Mouse (Mus musculus) adrenal gland, adult 18-20 months (tissue): ENCODE measurements around the gene Parp16. TPM values are rescaled to one million over a fixed set of nuclear protein-coding genes. Genes with fewer than 3 reads are reported as not detected.
"Not testable (repeated sequence)": the region's sequence is repeated elsewhere in the genome, so short reads cannot be mapped to it uniquely, and the experiment has no call there.

Source experiments
- DNase-seq, 2 experiments: peaks; one replicate each; pipeline ENCODE4 v3.0.0; 2021 to 2022; ENCODE audit warnings: low spot score in 2 of 2
- total RNA-seq, 2 experiments: library from RNA; stranded (reverse); gene quantifications; 1 replicate in 1 of 2; 2 replicates in 1 of 2; pipeline ENCODE4 v1.2.3; 2021

Parp16 gene
- total RNA-seq, 2 experiments from 2014 or later, result 12.0 to 15.3 TPM

DNA sequence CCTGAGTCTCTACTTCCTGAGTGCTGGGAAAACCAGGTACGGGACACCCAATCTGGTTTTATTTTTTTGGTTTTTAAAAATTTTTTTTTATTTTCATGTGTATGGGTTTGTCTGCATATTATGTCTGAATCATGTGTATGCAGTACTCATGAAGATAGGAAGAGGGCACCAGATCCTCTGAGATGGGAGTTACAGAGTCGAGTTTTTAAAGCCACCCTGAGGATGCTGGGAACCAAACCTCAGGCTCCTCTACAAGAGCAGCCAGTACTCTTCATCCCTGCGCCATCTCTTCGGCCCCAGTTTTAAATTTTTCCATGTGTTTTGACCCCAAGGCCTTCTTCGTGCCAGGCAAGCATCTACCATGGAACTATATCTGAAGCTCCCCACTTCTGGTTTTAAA lies 44.6 kb downstream of the Parp16 start:
- DNase-seq, result no peak

DNA sequence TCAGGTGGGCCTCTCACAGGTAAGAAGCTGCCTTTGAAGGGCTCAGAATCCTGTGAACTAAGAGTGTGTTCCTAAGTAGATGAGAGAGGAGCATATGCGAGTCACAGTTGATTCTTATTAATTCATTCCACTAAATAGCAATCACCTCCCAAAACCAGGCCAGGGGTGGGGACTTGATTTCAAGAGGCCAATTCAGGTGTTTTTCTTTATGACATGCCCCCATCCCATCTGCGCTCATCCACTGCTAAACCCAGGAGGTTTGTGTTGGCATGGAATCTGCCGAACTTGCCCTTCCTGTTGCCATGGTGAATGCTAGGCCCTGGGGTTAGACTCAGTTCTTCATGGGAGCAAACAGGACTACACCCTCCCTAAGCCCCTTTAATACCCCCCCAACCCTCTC lies 45.4 kb downstream of the Parp16 start:
- no peak for DNase-seq

DNA sequence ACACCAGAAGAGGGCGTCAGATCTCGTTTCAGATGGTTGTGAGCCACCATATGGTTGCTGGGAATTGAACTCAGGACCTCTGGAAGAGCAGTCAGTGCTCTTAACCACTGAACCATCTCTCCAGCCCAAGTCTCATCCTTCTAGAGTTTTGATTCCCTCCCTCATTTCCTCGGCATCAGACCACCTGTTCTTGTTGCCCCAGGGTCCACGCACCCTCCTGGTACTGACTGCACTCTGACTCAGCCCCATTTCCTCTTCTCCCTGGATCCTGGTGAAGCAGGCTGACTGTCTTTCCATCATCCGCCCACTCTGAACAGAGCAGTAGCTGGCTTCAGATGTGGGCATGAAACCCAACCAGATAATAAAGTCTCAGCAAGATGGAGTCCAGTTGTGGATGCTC lies 46.8 kb downstream of the Parp16 start:
- no peak for DNase-seq

DNA sequence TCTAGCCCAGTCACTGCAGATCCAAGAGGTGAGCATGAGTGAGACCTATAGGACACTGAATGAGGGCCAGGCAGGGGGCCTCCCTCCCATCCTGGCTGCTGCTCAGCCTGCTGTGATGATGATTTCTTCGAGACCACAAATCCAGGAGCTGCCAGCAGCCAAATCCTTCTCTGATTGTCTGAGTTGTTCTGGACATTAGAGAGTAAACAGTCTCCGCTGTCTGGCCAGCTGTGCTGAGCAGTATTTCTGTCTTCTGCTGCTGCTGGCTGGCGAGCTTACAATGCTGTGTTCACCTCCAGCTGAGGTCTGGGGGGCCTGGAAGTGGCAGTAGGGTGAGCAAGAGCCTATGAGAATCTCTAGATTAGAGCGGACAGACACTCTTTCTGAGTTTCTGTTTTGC lies 48.1 kb downstream of the Parp16 start:
- no peak for DNase-seq

DNA sequence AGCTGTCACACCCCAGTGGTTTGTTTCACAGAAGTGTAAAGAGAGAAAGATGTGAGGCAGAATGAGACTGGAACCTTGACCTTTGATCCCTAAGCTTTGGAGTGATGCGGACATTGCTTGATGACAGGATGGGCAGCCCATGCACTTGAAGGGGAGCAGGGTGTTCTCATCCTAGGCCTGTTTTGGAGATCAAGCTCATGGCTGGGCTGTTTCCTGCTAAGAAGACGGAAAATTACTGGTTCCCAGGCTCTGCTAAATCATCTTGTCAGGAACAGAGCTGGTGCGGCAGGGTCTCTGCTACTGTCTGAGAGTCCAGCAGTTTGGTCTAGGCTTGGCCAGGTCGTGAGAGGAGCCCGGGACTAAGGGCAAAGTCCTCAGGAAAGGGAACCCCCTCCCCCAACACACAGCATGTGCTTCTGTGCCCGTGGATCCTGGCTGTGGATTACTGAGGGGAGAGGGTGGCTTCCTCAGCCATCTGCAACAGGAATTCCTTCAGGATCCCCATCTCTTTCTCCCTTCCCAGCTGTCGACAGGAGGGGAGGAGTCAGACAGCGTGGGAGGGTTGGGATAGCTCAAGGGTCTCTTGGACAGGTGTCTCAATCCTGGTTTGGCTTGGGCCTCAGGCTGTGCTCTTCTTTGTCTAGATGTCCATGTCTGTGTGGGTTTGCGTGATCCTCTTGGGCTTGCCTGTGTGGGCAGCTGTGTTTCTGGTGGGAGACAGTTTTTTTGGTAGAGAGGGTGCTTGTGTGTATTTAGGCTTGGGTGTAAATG lies 49.1 kb downstream of the Parp16 start:
- DNase-seq, result no peak

DNA sequence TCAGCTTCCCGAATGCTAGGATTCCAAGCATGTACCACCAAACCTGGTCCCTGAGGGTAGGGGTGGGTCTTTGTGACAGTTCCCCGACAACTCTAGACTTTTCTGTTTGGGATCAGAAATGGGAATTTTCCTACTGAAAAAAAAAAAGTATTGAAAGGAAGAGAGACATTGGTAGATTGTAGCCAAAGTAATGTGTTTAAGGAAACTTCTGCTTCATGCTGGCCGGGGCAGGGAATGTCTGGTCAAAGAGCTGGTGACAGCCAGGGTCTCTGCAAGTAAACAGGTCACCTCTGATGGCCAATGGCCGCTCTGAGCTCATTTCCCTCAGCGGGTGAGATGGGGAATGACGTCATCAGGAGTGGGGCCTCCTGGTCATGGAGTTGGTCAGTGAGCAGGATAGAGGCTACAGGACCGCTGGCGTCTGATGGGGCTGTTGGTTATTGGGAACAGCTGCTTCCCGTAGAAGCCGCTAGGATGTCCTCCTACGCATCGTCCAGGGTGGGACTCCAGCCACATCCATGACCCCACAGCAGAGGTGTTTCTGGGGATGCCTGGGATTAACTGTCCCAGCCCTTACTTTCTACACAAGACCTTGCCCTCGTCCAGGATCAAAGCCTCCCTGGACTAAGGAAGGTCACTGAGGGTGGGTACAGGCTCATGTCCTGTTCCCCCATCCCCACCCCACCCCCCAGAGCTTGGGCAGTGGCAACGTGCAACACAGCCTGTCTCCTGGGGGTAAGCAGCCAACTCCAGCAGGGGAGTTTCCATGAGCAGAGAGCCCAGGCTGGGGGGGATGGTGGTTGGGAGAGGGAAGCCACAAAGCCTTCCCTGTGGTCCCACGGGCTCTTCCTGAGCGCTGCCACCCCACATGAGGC lies 52.6 kb downstream of the Parp16 start:
- no peak for DNase-seq

DNA sequence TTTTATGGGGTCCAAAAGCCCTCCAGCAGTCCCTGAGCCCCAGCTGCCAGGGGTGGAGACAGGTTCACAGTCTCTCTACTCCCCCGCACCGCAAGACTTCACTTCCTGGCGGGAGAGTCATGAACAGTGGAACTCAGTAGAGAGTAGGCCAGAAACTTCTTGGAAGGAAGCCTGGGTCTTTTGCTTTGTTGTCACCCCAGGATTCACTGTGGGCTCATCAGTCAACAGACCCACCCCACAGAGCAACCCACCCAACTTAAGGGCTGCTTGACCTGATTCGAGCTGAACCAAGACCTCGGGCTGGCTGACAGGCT lies 53.2 kb downstream of the Parp16 start:
- no peak for DNase-seq

DNA sequence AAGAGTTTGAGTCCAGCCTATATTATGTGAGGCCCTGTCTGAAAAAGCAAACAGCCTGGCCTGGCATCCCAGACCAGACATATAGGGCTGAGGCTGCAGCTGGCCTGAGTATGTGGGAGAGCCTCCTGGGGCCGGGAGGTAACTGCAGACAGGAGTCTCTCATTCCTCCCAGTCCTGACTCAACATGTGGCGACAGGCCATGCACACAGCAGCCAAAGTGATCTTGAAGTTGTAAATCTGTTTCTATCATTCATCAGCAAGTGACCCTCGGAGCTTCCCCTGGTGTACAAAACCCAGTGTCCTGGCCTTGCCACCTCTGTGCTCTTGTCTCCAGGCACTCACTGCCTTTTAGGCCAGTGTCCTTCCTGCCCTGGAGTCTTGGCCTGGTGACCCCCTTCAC lies 56.9 kb downstream of the Parp16 start:
- DNase-seq, result peak in 1 of 2 experiments; percentile 37

DNA sequence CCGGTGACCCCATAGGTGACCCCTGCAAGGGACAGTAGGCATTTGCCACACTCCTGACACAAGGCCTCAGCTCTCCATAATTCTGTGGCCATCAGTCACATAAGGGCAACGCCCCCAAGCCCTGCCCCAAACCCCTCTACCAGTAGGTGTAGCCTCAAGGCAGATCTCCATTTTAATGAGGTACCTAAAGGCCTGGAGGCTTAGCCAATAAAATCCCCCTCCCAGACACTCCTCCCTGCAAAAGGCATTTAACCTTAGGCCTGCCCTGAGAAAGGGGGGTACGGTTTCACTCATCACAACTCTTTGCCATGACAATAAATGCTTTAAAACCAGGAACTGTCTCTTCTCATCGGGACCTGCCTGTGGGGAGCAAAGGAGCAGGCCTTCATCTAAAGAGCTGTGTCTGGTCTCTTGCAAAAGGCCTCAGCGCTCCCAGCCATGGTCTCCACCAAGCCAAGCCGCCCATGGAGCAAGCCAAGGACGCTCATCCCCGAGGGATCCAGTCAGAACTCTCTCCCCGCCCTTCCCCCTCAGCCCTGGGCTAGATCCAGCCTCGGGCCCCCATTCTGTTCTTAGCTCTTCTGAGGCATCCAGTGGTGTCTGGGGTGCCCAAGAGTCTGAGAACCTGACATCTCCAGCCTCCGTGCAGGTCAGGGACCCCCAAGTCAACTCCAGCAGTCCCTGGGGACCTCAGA lies 60.9 kb downstream of the Parp16 start:
- no peak for DNase-seq

DNA sequence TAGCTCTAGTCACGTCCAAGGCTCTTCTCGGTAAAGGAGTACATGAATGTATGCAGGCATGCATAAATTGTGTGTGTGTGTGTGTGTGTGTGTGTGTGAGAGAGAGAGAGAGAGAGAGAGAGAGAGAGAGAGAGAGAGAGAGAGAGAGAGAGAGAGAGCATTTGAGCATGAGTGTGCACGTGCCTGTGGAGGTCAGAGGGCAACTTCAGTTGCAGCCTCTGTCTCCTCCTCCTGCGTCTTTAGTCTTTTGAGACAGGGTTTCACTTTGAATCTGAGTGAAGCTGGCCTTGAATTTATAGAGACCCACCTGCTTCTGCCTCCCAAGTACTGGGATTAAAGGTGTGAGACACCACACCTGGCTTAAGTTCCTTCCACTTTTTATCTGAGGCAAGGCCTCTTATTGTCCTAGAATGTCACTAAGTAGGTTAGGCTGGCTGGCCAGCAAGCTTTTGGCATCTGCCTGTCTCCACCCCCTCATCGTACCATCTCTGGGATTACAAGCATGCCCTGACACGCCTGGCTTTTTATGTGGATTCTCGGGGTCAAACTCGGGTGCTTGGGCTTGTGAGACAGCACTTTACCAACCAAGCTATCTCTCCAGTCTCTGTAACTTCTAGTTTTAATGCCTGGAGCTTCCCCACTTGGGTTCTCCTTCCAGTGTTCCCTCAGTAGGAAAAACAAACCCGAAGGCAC lies 62.2 kb downstream of the Parp16 start:
- DNase-seq, result no peak

DNA sequence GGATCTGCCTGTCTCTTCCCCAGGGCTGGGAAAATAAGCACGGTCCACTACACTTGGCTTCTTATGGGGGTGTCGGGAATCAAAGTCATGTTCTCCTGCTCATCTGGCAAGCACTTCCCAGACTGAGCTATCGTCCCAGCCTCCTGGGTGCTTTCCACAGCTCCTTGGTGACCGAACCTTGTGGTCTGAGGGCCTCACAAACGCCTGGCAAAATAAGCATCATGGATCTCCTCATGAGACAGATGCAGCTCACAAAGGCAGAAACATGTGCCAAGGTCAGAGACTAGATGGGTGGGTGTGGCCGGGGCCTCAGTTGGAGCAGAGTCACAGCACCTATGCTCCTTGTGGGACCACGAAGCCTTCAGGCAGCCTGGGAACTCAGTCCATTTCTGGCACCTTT lies 64.2 kb downstream of the Parp16 start:
- no peak for DNase-seq

DNA sequence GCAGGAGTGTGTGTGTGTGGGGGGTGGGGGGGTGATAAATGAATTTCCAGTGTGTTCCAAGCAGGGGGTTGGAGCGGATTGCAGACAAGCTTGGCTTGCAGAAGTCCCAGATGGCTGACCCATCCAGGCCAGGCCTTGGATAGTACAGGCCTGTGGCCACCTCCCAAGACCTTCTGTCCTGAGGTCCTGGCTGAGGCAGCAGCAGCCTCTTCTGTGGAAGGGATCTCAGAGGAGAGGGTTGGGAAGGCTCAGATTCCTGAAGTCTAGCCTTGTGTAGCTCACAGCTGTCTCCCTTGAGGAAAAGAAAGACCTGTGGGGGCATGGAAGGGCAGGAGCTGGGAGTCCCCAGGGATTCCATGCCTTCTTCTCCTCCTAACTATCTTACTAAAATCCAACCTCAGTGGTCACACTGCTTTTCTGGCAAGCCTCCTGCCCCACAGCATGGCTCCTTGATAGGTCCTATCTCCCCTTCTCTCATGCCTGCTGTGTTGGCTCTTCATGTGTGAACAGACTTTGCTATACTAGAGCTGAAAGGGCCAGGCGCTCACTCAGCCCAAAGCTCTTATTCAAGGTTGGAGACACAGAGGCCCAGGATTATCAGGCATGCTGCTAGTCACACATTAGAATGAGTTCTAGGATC lies 66.6 kb downstream of the Parp16 start:
- no peak for DNase-seq

DNA sequence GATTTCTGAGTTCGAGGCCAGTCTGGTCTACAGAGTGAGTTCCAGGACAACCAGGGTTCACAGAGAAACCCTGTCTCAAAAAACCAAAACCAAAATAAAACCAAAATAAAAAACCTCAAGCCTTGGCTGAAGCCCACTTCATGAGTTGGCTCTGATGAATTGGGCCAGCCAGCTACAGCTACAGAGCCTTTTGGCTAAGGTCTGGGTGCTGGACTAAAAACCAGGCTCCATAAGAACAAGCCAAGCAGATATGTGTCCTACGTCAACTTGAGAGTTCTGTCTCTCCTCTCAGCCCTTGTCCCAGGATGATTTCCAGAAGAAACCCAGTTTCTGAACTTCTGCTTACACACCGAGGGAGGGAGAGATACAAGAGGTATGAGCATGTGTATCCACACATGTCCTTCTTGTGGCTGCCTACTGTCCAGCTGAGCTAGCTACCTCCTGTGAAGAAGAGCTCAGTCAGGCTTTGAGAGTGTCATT lies 67.5 kb downstream of the Parp16 start:
- DNase-seq, result no peak

DNA sequence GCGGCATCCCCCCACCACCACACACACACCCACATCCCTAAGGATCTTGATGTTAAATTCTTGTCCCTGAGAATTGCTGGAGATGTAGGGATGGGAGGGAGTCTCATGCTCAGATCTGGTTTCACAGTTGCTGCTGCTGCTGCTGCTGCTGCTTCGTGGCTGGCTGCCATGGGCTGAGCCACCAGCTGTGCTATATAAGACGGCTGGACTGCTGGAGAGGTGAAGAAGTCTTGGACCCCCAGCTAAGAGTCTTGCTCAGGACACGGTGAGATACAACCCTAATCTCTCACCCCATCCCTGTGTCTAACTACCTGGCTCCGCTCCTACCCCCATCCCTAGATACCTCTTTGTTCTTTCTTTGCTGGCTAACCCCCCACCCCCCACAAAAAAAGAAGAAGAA lies 69.8 kb downstream of the Parp16 start, which contains the start of gene Cilp:
TSS of gene Cilp (plus strand) at position 222 of the 400 bp plus-strand sequence.
- DNase-seq, result no peak

DNA sequence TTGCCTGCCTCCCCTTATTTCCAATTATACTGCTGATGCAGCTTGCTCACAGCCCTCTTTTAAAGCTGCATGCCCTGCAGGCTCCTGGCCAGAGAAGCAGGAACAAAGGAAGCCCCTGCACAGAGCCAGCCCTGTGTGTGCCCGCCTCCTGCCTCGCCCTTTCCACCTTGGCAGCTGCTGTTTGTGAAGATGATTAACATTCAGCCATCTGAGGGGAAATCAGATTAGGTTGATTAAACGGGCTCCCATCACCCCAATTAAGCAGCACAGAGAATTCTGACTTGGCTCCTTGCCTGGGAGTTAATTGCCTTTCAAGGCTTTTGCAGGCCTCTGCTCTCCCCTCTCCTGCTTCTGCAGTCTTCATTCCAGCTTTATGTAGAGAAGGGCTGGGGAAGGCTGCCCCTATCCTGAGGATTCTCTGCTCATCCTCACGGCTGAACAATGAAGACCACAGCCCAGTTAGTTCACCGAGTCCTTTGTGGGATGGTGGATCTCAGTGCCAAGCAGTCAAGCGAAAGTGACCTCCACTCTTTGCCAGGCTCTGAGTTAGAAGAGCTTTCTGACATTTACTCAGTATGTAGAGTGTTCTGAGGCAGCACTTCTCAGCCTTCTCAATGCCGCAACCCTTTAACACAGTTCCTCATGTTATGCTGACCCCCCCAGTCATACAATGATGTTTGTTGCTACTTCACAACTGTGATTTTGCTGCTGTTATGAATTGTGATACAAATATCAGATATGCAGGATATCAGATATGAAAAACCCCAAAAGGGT lies 72.8 kb downstream of the Parp16 start:
- DNase-seq, result no peak

DNA sequence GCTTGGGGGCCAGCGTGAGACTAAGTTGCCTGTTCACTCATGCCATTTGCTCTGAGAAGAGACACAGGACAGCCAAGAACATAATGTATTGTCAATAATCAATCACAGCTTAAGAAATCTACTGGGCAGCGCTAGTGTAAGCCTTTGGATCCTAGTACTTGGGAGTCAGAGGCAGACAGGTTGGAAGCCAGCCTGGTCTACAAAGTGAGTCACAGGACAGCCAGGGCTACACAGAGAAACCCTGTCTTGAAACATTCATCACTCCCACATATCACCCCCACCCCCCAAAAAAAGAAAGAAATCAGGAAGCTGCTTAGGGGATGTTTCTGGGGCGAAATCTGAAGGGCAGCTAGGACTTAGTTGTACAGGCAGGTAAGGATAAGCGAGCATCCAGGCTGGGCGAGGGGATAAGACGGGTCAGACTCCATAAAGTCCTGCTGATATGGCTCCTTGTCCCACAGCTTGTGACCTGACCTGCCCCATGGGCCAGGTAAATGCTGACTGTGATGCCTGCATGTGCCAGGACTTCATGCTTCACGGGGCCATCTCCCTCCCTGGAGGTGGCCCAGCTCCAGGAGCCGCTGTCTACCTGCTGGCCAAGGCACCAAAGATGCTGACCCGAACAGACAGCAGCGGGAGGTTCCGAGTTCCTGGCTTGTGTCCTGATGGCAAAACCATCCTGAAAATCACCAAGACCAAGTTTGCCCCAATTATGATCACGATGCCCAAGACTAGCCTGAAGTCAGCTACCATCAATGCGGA lies 78.1 kb downstream of the Parp16 start:
- no peak for DNase-seq

DNA sequence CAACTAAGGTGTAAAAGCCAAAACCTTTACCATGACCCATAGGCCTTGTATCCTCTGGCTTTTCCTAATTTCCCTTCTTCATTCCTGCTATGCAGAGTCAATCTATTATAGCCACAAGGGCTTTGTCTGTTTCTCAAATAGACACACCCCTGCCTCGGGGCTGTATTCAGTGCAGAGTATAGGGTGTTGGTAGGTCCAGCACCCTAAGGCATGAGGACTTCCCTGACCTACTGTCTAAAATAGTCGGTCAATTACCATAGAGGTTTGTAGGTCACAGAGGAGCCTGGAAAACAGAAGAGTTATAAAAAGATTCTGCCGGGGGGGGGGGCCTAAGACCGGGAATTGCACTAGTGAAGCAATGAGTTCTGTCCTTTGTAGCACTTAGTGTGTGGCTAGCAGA lies 78.7 kb downstream of the Parp16 start:
- no peak for DNase-seq

DNA sequence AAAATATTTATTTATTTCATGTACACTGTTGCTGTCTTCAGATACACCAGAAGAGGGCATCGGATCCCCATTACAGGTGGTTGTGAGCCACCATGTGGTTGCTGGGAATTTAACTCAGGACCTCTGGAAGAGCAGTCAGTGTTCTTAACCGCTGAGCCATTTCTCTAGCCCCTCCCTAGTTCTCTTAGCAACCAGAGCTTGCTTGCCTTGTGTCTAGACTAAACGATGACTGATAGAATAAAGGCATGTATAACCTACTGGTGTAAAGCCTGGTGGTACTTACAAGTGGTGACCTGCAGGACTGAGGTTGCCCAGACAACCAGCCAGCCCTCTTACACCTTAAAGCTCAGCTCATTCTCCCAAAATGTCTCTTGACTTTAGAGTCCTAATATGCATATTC lies 79.7 kb downstream of the Parp16 start:
- DNase-seq, result not testable (repeated sequence)
